Mouse (Mus musculus): ENCODE measurements around the gene Cdipt.

DNA sequence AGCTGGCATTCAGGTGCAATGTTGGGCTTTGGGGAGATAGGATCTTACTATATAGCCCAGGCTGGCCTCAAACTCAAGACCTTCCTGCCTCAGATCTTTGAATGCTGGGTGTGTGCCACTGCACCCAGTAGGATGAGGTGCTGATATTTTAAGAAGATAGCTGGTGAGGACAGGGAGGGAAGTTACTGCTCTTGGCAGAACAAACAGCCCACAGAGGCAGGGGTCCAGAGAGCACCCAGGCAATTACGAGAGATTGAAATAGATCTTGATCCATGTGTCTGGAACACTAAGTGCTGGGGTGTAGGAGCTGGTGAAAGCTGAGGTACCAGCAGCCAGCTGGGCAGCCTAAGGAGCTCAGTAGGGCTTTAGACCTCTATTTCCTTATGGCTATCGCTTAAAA lies 5.9 kb downstream of the Cdipt start:
- no peak for TF ChIP-seq EP300 (IDR thresholded peaks at IDR 0.05; ENCODE audit: low read depth)
- TF ChIP-seq CTCF (IDR thresholded peaks at IDR 0.05; ENCODE audit: low read depth): no peak
